In the genomic region with DNA sequence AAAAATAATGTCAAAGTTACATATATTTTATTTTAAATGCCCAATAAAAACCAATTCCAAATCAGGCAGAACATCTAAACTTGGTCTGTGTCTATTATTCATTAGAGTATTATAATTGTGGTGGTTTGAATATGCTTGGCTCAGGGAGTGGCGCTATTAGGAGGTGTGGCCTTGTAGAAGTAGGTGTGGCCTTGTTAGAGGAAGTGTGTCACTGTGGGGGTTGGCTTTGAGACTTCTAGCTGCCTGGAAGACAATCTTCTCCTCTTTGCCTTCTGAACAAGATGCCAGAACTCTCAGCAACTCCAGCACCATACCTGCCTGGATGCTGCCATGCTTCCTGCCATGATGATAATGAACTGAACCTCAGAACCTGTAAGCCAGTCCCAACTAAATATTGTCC, we compare ENCODE assay signal across 15 mouse cellular contexts.
"Had no signal": no experiment of that assay in that cellular context is flagged by ENCODE, and none has a peak within 500 bp of the region (broad histone marks: within the 10 kb centered on the region; RNA-seq: fewer than 3 reads in every experiment).

No protein-coding gene starts in this region.

- H3K36me3 ChIP-seq: stomach, embryonic 15.5 days had no signal

- H3K27me3 ChIP-seq: neural tube, embryonic 13.5 days; neural tube, embryonic 15.5 days; stomach, embryonic 15.5 days had no signal

- H3K27ac ChIP-seq: midbrain, embryonic 10.5 days; neural tube, embryonic 13.5 days; neural tube, embryonic 15.5 days; stomach, embryonic 15.5 days; stomach, postnatal 0 days had no signal

- H3K4me2 ChIP-seq: lung, embryonic 14.5 days; neural tube, embryonic 13.5 days; neural tube, embryonic 15.5 days; stomach, embryonic 15.5 days had no signal

- ATAC-seq: midbrain, embryonic 16.5 days had no signal

- H3K9me3 ChIP-seq: midbrain, embryonic 10.5 days; neural tube, embryonic 13.5 days; neural tube, embryonic 15.5 days; stomach, embryonic 15.5 days had no signal

- DNase-seq: lung, adult 18-20 months; lung, embryonic 14.5 days; lung, postnatal 10 days; lung, postnatal 4 days; midbrain, embryonic 14.5 days; right cerebral cortex, postnatal 14 days; thymus, adult 2 months; thymus, postnatal 36 days had no signal

- H3K4me1 ChIP-seq: midbrain, embryonic 10.5 days; neural tube, embryonic 13.5 days; neural tube, embryonic 15.5 days; stomach, embryonic 15.5 days had no signal

- H3K4me3 ChIP-seq: midbrain, embryonic 10.5 days; myocyte; neural tube, embryonic 13.5 days; neural tube, embryonic 15.5 days; stomach, embryonic 15.5 days had no signal

- H3K9ac ChIP-seq: lung, embryonic 14.5 days; neural tube, embryonic 13.5 days; neural tube, embryonic 15.5 days; stomach, embryonic 15.5 days had no signal
